Mouse (Mus musculus) bone marrow macrophage, adult 2 months (primary cell): ENCODE measurements at regions not wholly inside any gene's neighbourhood (a gene's known extent, or its start where the extent isn't known, plus 50 kb on each side); places are given as distances from the start of the nearest gene placed in this dataset.

Source experiments
- CTCF ChIP-seq: IDR thresholded peaks from 2 replicates; pipeline ENCODE4 v1.5.1; 2012; ENCODE audit warnings: low read depth, mild to moderate bottlenecking, low read length, moderate library complexity
- POLR2A ChIP-seq: IDR thresholded peaks from 2 replicates; pipeline ENCODE4 v1.6.1; 2012; ENCODE audit warnings: mild to moderate bottlenecking, low read depth, low read length, borderline replicate concordance

- no peak for TF ChIP-seq CTCF
- no peak for TF ChIP-seq POLR2A
Measured at GRCm38 (mm10) chr14:25229569-25229968, 229.4 kb upstream of the Zmiz1 start.
